Mouse (Mus musculus) forebrain, embryonic 16.5 days (tissue): ENCODE results near the gene Mex3d. TPM values are rescaled to one million over a fixed set of nuclear protein-coding genes. Genes with fewer than 3 reads are reported as not detected.

ENCODE experiments used
- ATAC-seq: fragments of 200-750 bp; cut with Nextera tagmentation; 2 replicates; pipeline ENCODE4 v1.8.0; 2017; ENCODE audit warnings: mild to moderate bottlenecking, moderate library complexity
- H3K27ac ChIP-seq: fragments of 300-500 bp; sonication (generic); 2 replicates; pipeline ENCODE4 v1.5.1; 2014; ENCODE audit warnings: low read length, control low read depth
- H3K27me3 ChIP-seq: fragments of 300-500 bp; sonication (generic); replicated peaks from 2 replicates; pipeline ENCODE4 v1.6.1; 2014; ENCODE audit warnings: low read length; ENCODE audit not compliant: control insufficient read depth, insufficient read depth
- H3K36me3 ChIP-seq: fragments of 300-500 bp; sonication (generic); 2 replicates; pipeline ENCODE4 v1.6.1; 2014; ENCODE audit not compliant: control insufficient read depth, insufficient read depth
- H3K4me1 ChIP-seq: fragments of 300-500 bp; sonication (generic); replicated peaks from 2 replicates; pipeline ENCODE4 v1.6.1; 2014; ENCODE audit warnings: low read length; ENCODE audit not compliant: control insufficient read depth, insufficient read depth
- H3K4me2 ChIP-seq: fragments of 300-500 bp; sonication (generic); 2 replicates; pipeline ENCODE4 v1.6.1; 2014; ENCODE audit warnings: mild to moderate bottlenecking, low read length, control low read depth
- H3K4me3 ChIP-seq: fragments of 300-500 bp; sonication (generic); replicated peaks from 2 replicates; pipeline ENCODE4 v1.5.1; 2014; ENCODE audit warnings: mild to moderate bottlenecking, low read length, control low read depth
- H3K9ac ChIP-seq: fragments of 300-500 bp; sonication (generic); replicated peaks from 2 replicates; pipeline ENCODE4 v1.6.1; 2014; ENCODE audit warnings: low read depth, low read length, control low read depth
- H3K9me3 ChIP-seq: fragments of 300-500 bp; sonication (generic); 2 replicates; pipeline ENCODE4 v1.6.1; 2016; ENCODE audit warnings: low read length; ENCODE audit not compliant: control insufficient read depth
- WGBS: fragments of 180-500 bp; shearing (Covaris S2); extraction: QIAGEN DNeasy Blood & Tissue Kit; methylation state at CpG from one replicate; pipeline ENCODE4 v1.1.7; 2014; 5-methylcytosine and 5-hydroxymethylcytosine counted together
- polyA plus RNA-seq: library from polyadenylated mRNA; unstranded; fragments of >200 nt; fragmentation: Nextera tagmentation; extraction: Ambion mirVana; gene quantifications from 2 replicates; pipeline ENCODE4 v1.2.1, GENCODE M21; 2015

The Mex3d gene
- polyA plus RNA-seq, 1 experiment from 2014 or later, result 16.3 TPM

DNA sequence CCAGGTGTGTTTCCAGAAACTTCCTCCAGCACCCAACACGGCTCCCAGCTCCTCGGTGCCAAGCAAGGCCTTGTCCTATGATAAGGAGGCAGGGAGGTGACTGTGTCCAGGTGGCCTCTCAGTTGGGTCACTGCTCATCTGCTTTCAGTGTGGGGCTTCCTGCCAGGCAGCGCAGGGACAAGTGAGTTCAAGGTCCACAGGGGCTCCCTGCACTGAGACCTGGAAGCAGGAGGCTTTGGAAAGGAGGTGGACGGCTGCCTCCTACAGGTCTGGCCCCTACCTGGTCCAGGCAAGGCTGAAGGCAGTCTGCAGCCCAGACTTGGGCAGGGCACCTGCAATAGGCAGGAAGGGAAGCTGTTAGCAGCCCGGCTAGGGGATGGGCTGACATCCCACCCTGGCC lies 5.2 kb upstream of the Mex3d start:
- 97% methylated on average over 5 of the region's 5 CpGs for WGBS
- Histone ChIP-seq H3K27me3 (no peaks in the 10 kb centered on the region), H3K36me3 (peaks cover 43% of the 10 kb centered on the region), H3K9ac (no peak overlapping the region), H3K4me2 (no peak overlapping the region), H3K4me1 (peaks cover 19% of the 10 kb centered on the region), H3K9me3 (no peaks in the 10 kb centered on the region), H3K4me3 (no peak overlapping the region), H3K27ac (no peak overlapping the region)
- ATAC-seq, result no peak

DNA sequence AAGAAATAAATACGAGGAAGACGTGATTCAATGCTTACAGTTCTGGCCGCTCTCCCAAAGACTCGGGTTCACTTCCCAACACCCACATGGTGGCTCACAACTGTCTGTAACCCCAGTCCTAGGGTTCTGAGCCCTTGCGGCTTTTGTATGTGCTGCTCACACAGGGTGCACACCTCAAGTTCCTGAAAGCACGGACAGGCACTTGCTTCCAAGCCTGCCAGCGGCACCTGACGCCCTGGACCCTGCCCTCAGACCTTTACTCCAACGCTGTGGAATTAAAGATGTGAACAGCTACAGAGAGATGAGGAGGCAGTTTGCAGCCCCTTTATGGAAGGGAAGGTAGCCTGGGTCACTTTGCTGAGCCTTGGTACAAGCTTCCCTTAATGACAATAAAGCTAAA lies 3.2 kb upstream of the Mex3d start:
- Histone ChIP-seq H3K9me3 (no peaks in the 10 kb centered on the region), H3K4me2 (no peak overlapping the region), H3K4me3 (no peak overlapping the region), H3K9ac (no peak overlapping the region), H3K27ac (no peak overlapping the region), H3K27me3 (no peaks in the 10 kb centered on the region), H3K4me1 (peaks cover 7% of the 10 kb centered on the region), H3K36me3 (peaks cover 43% of the 10 kb centered on the region)
- no peak for ATAC-seq
- WGBS, result 81% methylated on average over 9 of the region's 9 CpGs

DNA sequence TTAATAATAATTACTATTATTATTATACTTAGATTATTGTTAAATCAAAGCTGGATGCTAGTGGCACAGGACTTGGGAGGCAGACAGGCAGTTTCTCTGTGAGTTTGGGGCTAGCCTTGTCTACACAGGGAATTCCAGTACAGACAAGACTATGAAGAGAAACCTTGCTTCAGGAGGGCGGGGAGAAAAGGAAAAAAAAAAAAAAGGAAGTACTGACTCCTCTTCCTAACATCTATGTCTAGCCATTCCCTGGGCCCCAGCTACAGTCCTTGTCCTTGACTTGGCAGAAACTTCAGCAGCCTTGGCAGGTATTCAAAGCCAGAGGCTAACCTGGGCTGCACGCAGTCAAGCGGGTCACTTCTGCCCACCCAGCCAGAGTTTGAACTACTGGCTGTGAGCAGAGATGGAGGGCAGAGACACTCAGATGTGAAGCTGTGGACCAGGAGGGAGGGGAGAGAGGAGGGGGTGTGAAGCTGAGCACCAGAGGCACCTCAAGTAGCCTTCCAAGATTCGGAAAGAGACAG lies 1.8 kb upstream of the Mex3d start:
- H3K27ac ChIP-seq, result no peak overlapping the region
- H3K9me3 ChIP-seq, result no peaks in the 10 kb centered on the region
- H3K27me3 ChIP-seq, result no peaks in the 10 kb centered on the region
- no peak for ATAC-seq
- H3K4me2 ChIP-seq, result no peak overlapping the region
- WGBS, result 78% methylated on average over 4 of the region's 4 CpGs
- peaks cover 16% of the 10 kb centered on the region for H3K4me1 ChIP-seq
- H3K36me3 ChIP-seq, result peaks cover 32% of the 10 kb centered on the region
- H3K9ac ChIP-seq, result no peak overlapping the region
- H3K4me3 ChIP-seq, result no peak overlapping the region

DNA sequence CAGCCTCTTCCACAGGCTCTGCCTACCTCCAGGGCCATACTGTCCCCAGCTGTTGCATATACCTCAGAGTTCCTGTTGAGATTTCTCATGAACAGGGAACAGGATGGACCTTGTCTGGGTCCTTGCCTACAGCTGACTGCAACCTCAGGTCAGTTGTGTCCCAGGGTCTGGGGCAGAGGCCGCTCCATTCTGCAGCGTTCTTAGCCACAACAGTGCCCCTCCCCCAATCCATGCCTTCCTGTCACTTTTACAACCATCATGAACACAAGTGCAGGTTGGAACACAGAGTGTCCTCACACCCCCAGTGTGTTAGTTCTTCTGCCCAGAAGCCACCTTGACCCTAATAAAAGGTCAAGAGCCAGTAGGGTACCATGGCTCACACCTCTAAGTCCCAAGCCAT lies 1.3 kb upstream of the Mex3d start:
- no peak overlapping the region for H3K27ac ChIP-seq
- H3K36me3 ChIP-seq, result peaks cover 27% of the 10 kb centered on the region
- 44% methylated on average over 2 of the region's 2 CpGs for WGBS
- no peak overlapping the region for H3K9ac ChIP-seq
- no peak for ATAC-seq
- no peaks in the 10 kb centered on the region for H3K9me3 ChIP-seq
- H3K4me3 ChIP-seq, result no peak overlapping the region
- no peak overlapping the region for H3K4me2 ChIP-seq
- peaks cover 21% of the 10 kb centered on the region for H3K4me1 ChIP-seq
- H3K27me3 ChIP-seq, result no peaks in the 10 kb centered on the region

DNA sequence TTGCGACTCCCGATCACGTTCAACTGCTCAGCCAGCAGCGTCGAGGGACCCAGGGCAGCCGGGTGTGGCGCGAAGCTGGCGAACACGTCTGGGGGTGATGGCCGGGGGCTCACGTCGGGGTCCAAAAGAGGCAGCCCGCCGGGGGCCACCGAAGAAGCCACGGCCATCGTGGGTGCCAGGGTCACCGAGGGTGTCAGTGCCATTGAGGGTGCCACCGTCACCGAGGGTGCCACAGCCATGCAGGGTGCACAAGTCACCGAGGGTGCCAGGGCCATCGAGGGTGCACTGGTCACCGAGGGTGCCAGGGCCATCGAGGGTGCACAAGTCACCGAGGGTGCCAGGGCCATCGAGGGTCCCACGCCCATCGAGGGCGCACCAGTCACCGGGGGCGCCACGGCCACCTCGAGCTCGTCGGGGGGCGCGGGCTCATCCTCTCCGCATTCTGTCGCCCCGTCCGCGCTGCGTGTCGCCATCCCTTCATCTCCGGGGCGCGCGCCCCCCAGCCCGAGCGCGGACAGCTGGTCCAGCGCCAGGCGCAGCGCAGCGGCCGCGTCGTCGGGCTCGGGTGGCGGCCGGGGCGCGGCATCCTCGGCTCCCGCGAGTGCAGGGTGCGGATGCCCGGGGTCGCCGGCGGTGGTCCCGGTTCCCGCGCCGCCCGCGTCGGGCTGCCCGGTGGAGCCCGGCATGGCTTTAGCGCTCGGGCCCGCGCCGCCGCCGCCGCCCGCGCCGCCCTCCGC lies 556 bp downstream of the Mex3d start:
- Histone ChIP-seq H3K4me1 (peaks cover 33% of the 10 kb centered on the region), H3K27ac (peak overlapping the region; percentile 96), H3K4me2 (peak overlapping the region; percentile 88), H3K9me3 (no peaks in the 10 kb centered on the region), H3K9ac (peak overlapping the region; percentile 99), H3K36me3 (peaks cover 20% of the 10 kb centered on the region), H3K4me3 (peak overlapping the region; percentile 98), H3K27me3 (no peaks in the 10 kb centered on the region)
- no peak for ATAC-seq
- under 1% methylated on average over 89 of the region's 94 CpGs for WGBS

DNA sequence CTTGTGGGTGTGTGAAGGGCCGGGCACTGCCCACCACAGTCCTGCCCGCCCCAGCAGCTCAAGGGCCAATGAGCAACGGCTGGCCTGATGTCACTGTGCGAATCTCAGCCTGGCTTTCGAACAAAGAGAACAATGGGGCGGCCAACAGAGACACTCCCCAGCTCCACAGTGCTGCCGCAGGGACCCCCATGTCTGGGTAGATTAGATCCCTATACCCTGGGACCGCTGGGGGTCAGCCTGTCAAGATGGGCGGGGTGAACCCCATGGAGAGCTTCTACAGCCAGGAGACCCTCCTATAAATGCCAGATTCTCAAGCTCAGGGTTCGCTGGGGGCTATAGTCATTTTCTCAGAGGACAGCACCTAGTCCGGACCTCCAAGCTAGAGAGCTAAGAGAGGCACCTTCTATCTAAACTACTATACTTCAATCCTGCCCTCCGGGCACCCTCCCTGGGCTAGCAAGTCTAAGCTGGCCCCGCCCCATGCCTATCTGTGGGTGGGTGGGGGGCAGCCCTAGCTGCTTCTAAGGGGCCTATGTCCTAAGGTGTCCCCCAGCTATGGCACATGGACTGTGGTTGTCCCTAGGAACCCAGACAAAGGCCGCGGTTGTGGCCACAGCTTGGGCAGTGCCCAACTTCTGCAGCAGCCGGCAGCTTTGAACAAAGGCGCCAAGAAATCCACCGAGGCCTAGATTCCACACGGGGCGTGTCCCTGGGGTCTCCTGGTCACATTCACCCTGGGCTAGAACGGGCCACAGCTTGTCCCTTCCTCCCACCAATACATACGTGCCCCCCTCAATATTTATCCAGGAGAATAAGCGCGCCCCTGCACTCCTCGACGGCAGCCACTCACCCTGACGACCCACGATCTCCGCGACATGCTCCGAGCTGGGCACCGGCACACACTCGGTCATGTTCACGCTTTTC lies 1.4 kb downstream of the Mex3d start:
- under 1% methylated on average over 34 of the region's 34 CpGs for WGBS
- Histone ChIP-seq H3K4me1 (peaks cover 33% of the 10 kb centered on the region), H3K36me3 (peaks cover 21% of the 10 kb centered on the region), H3K4me2 (peak overlapping the region; percentile 88), H3K27me3 (no peaks in the 10 kb centered on the region), H3K4me3 (peak overlapping the region; percentile 98), H3K9me3 (no peaks in the 10 kb centered on the region), H3K27ac (peak overlapping the region; percentile 96), H3K9ac (peak overlapping the region; percentile 99)
- peak; percentile 74 for ATAC-seq

DNA sequence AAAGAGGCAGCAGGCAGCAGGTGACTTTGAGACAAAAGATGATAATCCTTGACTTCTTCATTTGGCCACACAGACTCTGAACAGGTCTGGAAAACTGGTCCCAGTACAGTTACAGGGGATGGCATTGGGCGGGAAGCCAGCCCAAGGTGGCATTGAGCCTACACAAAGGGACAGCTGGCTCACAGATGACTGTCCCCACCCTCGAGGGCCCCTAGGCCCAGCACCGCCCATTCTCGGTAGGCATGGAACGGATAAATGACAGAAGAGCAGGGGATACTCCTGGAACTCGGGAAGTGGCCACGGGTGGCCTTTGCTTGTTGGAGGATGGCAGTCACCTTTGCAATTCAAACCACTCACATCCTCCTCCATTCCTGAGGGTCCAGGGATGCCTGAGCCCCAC lies 2.1 kb downstream of the Mex3d start:
- Histone ChIP-seq H3K27ac (peak overlapping the region; percentile 96), H3K4me1 (peaks cover 35% of the 10 kb centered on the region), H3K4me3 (peak overlapping the region; percentile 98), H3K9me3 (no peaks in the 10 kb centered on the region), H3K36me3 (peaks cover 22% of the 10 kb centered on the region), H3K27me3 (no peaks in the 10 kb centered on the region), H3K4me2 (peak overlapping the region; percentile 88), H3K9ac (peak overlapping the region; percentile 99)
- 1% methylated on average over 7 of the region's 7 CpGs for WGBS
- no peak for ATAC-seq

DNA sequence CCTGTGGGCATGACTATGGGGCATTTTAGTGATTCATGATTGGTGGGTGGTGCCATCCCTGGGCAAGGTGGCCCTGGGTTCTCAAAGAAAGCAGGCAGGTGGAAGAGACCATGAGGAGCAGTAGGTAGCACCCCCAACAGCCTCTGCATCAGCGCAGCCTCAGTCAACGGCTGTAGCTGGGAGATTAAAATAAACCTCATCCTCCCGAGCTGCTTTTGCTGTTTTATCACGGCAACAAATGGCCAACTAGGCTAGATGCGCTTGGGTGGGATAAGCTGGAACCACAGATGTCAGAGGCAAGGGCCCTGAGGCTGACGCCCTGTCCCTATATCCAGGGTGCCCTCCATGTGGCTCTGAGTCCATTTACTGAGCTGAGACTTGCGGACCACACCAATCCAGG lies 2.8 kb downstream of the Mex3d start:
- peaks cover 35% of the 10 kb centered on the region for H3K4me1 ChIP-seq
- H3K4me3 ChIP-seq, result peak overlapping the region; percentile 98
- peak overlapping the region; percentile 88 for H3K4me2 ChIP-seq
- no peak for ATAC-seq
- peaks cover 27% of the 10 kb centered on the region for H3K36me3 ChIP-seq
- peak overlapping the region; percentile 99 for H3K9ac ChIP-seq
- 64% methylated on average over 7 of the region's 7 CpGs for WGBS
- no peaks in the 10 kb centered on the region for H3K9me3 ChIP-seq
- H3K27ac ChIP-seq, result peak overlapping the region; percentile 96
- no peaks in the 10 kb centered on the region for H3K27me3 ChIP-seq

DNA sequence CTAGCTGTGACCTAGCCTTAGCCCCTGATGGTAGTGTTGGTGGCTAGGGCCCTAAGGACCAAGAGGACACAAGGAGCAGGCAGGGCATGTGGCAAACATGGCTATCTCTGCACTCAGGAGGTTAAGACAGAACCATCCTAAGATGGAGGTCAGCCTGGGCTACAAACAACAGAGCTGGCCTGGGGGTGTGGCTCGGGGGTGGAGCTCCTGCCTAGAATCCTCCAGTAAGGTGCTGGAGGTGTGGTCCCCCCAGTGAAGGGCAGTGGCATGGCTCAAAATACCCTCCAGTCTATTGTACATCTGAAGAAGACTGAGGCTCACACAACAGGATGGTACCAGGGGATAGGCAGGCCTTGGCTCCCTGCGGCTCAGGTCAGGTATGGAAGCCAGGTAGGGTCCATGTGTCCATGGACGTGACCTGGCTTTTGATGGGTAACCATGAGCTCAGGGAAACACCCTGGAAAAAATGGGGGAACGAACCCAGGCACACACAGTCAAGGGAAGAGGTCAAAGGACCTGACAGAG lies 3.3 kb downstream of the Mex3d start:
- Histone ChIP-seq H3K9me3 (no peaks in the 10 kb centered on the region), H3K36me3 (peaks cover 30% of the 10 kb centered on the region), H3K9ac (peak overlapping the region; percentile 99), H3K4me1 (peaks cover 35% of the 10 kb centered on the region), H3K27ac (no peak overlapping the region), H3K27me3 (no peaks in the 10 kb centered on the region), H3K4me2 (peak overlapping the region; percentile 88), H3K4me3 (peak overlapping the region; percentile 98)
- ATAC-seq, result no peak
- 81% methylated on average over 4 of the region's 4 CpGs for WGBS
